Mouse (Mus musculus) layer of hippocampus, adult 18-20 months (tissue): ENCODE data around the gene 4930430F08Rik. TPM values are rescaled to one million over a fixed set of nuclear protein-coding genes. Genes with fewer than 3 reads are reported as not detected.
A peak's percentile ranks its signal among the peaks of the same experiment; 100 is the strongest.
"Not testable (repeated sequence)": the region's sequence is repeated elsewhere in the genome, so short reads cannot be mapped to it uniquely, and the experiment has no call there.

Source experiments
- DNase-seq, 2 experiments: peaks; one replicate each; pipeline ENCODE4 v3.0.0; 2022; ENCODE audit warnings: low spot score in 2 of 2
- long read RNA-seq: library from polyadenylated mRNA; stranded (forward); transcript quantifications from one replicate; pipeline ENCODE4 v2.0.0, GENCODE M21; 2021
- total RNA-seq, 2 experiments: library from RNA; stranded (reverse); gene quantifications; 2 replicates each; pipeline ENCODE4 v1.2.3; 2021

The 4930430F08Rik gene
- 10 to 100 TPM; 29.1 to 30.9 TPM for total RNA-seq
- long read RNA-seq, transcript 4930430F08Rik-201 (7 exons, 2,564 nt) = major isoform, 24 of 30 reads
- long read RNA-seq, partial matches to known transcripts = 2 of 30 reads
- long read RNA-seq, other reads (novel, unspliced or antisense) = 4 of 30 reads

- no peak for DNase-seq
Observed at GRCm38 (mm10) chr10:100590323-100590722, at the start of gene 4930430F08Rik, which contains the start of gene 1700017N19Rik. Gene 4930430F08Rik (minus strand): TSS chr10:100590423. Gene 1700017N19Rik (plus strand): TSS chr10:100590484.

GRCm38 (mm10) chr10:100629762-100630438 lies 39.7 kb upstream of the 4930430F08Rik start:
- DNase-seq = peak; percentile 8 to 82

GRCm38 (mm10) chr10:100622494-100622893 lies 32.3 kb upstream of the 4930430F08Rik start:
- no peak for DNase-seq

- DNase-seq = no peak
Observed at GRCm38 (mm10) chr10:100620040-100620439, 29.8 kb upstream of the 4930430F08Rik start.

- DNase-seq = no peak
Observed at GRCm38 (mm10) chr10:100619474-100619873, 29.3 kb upstream of the 4930430F08Rik start.

- peak; percentile 3 to 13 for DNase-seq
Observed at GRCm38 (mm10) chr10:100617233-100617903, 27.1 kb upstream of the 4930430F08Rik start.

GRCm38 (mm10) chr10:100604254-100604653 lies 14.0 kb upstream of the 4930430F08Rik start:
- DNase-seq = no peak

GRCm38 (mm10) chr10:100603511-100603910 lies 13.3 kb upstream of the 4930430F08Rik start:
- DNase-seq = no peak

GRCm38 (mm10) chr10:100598339-100598738 lies 8.1 kb upstream of the 4930430F08Rik start:
- no peak for DNase-seq

- peak; percentile 88 to 96 for DNase-seq
Observed at GRCm38 (mm10) chr10:100588932-100589388, 1.3 kb downstream of the 4930430F08Rik start.

- no peak for DNase-seq
Observed at GRCm38 (mm10) chr10:100588524-100588923, 1.7 kb downstream of the 4930430F08Rik start.

GRCm38 (mm10) chr10:100584178-100584577 lies 6.0 kb downstream of the 4930430F08Rik start:
- DNase-seq = no peak

GRCm38 (mm10) chr10:100575294-100575693 lies 14.9 kb downstream of the 4930430F08Rik start:
- DNase-seq = no peak

- no peak for DNase-seq
Observed at GRCm38 (mm10) chr10:100574505-100575149, 15.6 kb downstream of the 4930430F08Rik start.

GRCm38 (mm10) chr10:100571707-100572106 lies 18.5 kb downstream of the 4930430F08Rik start:
- no peak for DNase-seq

GRCm38 (mm10) chr10:100564112-100564511 lies 26.1 kb downstream of the 4930430F08Rik start:
- DNase-seq = no peak

- DNase-seq = not testable (repeated sequence)
Observed at GRCm38 (mm10) chr10:100560194-100560883, 29.9 kb downstream of the 4930430F08Rik start.

GRCm38 (mm10) chr10:100556566-100557175 lies 33.6 kb downstream of the 4930430F08Rik start:
- DNase-seq = peak in 1 of 2 experiments; percentile 7

GRCm38 (mm10) chr10:100524499-100525390 lies 65.5 kb downstream of the 4930430F08Rik start:
- DNase-seq = no peak
